Mouse (Mus musculus) heart, adult 2 months (tissue): Measurements from ENCODE around the gene Myo6. TPM values are rescaled to one million over a fixed set of nuclear protein-coding genes. Genes with fewer than 3 reads are reported as not detected.
"Not testable (repeated sequence)": the region's sequence is repeated elsewhere in the genome, so short reads cannot be mapped to it uniquely, and the experiment has no call there.

ENCODE experiments used
- DNase-seq, 2 experiments: peaks; one replicate each; pipeline ENCODE4 v3.0.0; 2021
- H3K27ac ChIP-seq: fragments of 200-600 bp; 2 replicates; pipeline ENCODE4 v1.8.1; 2022
- H3K27me3 ChIP-seq: fragments of 200-500 bp; 2 replicates; pipeline ENCODE4 v1.6.1; 2012; ENCODE audit warnings: mild to moderate bottlenecking, low read length, inconsistent platforms, mixed read lengths; ENCODE audit not compliant: control insufficient read depth, insufficient read depth
- H3K36me3 ChIP-seq: fragments of 200-500 bp; 2 replicates; pipeline ENCODE4 v1.6.1; 2012; ENCODE audit warnings: low read length, inconsistent platforms; ENCODE audit not compliant: control insufficient read depth, insufficient read depth
- H3K4me1 ChIP-seq: fragments of 200-500 bp; 2 replicates; pipeline ENCODE4 v1.6.1; 2011; ENCODE audit warnings: low read length; ENCODE audit not compliant: control insufficient read depth, insufficient read depth
- H3K4me3 ChIP-seq: fragments of 200-600 bp; 2 replicates; pipeline ENCODE4 v1.8.1; 2022
- H3K79me2 ChIP-seq: fragments of 200-500 bp; replicated peaks from 2 replicates; pipeline ENCODE4 v1.6.1; 2012; ENCODE audit warnings: mild to moderate bottlenecking, inconsistent platforms, low read length, moderate library complexity, mixed read lengths; ENCODE audit not compliant: control insufficient read depth, insufficient read depth
- H3K9ac ChIP-seq: fragments of 200-500 bp; 2 replicates; pipeline ENCODE4 v1.6.1; 2012; ENCODE audit warnings: low read depth, mild to moderate bottlenecking, control low read depth, inconsistent platforms, low read length, mixed read lengths
- CTCF ChIP-seq: fragments of 200-600 bp; IDR thresholded peaks from 2 replicates; pipeline ENCODE4 v1.8.1; 2022; ENCODE audit warnings: antibody characterized with exemption, mild to moderate bottlenecking, moderate library complexity
- EP300 ChIP-seq: fragments of 200-500 bp; IDR thresholded peaks from 2 replicates; pipeline ENCODE4 v1.6.1; 2011; ENCODE audit warnings: low read depth, low read length, control low read depth; ENCODE audit not compliant: insufficient read depth
- POLR2A ChIP-seq: fragments of 200-500 bp; IDR thresholded peaks from 2 replicates; pipeline ENCODE4 v1.6.1; 2011; ENCODE audit warnings: mild to moderate bottlenecking, low read depth, low read length, control low read depth; ENCODE audit not compliant: insufficient read depth
- WGBS: fragments of 180-500 bp; shearing (Covaris S2); methylation state at CpG from one replicate; pipeline ENCODE4 v1.1.7; 2018; 5-methylcytosine and 5-hydroxymethylcytosine counted together
- intact Hi-C: fragments of 180-260 bp; cut with DNase I; formaldehyde crosslinking; loops from one replicate; pipeline ENCODE4 v1.15.1; 2025
- polyA plus RNA-seq: library from polyadenylated mRNA; depleted of rRNA; stranded (reverse); fragments of >200 nt; gene quantifications from 2 replicates; pipeline ENCODE4 v1.2.3, GENCODE M21; 2012
- total RNA-seq, 2 experiments: library from RNA; stranded (reverse); gene quantifications; 2 replicates each; pipeline ENCODE4 v1.2.3; 2021

Gene Myo6
- total and polyA plus RNA-seq, 3 experiments, result 6.4 to 11.4 (median 10.5) TPM

- no peak for DNase-seq
- Histone ChIP-seq H3K36me3 (no peaks in the 10 kb centered on the region; the same call in 1 of the 2 replicates), H3K27me3 (no peaks in the 10 kb centered on the region), H3K4me3 (no peak overlapping the region), H3K9ac (no peak overlapping the region), H3K4me1 (no peaks in the 10 kb centered on the region), H3K79me2 (no peaks in the 10 kb centered on the region), H3K27ac (no peak overlapping the region)
- WGBS, result 87% methylated on average over 5 of the region's 5 CpGs
- TF ChIP-seq EP300 (no peak), POLR2A (no peak), CTCF (no peak)
- intact Hi-C loops, result no loop called here
Measured at GRCm38 (mm10) chr9:80313610-80314009, 148.8 kb downstream of the Myo6 start.

GRCm38 (mm10) chr9:80315922-80316321, 151.1 kb downstream of the Myo6 start:
- no peaks in the 10 kb centered on the region for H3K79me2 ChIP-seq
- no peak overlapping the region for H3K9ac ChIP-seq
- H3K4me3 ChIP-seq, result no peak overlapping the region
- TF ChIP-seq CTCF (no peak), EP300 (no peak), POLR2A (no peak)
- no peaks in the 10 kb centered on the region for H3K27me3 ChIP-seq
- 93% methylated on average over 6 of the region's 6 CpGs for whole genome bisulfite sequencing
- H3K27ac ChIP-seq, result no peak overlapping the region
- H3K36me3 ChIP-seq, result no peaks in the 10 kb centered on the region
- DNase-seq, result no peak
- H3K4me1 ChIP-seq, result no peaks in the 10 kb centered on the region
- intact Hi-C loops, result no loop called here

- H3K27me3 ChIP-seq, result no peaks in the 10 kb centered on the region
- no peaks in the 10 kb centered on the region for H3K36me3 ChIP-seq
- no peaks in the 10 kb centered on the region for H3K4me1 ChIP-seq
- H3K27ac ChIP-seq, result no peak overlapping the region
- H3K9ac ChIP-seq, result no peak overlapping the region
- TF ChIP-seq CTCF (no peak), POLR2A (no peak), EP300 (no peak)
- H3K79me2 ChIP-seq, result no peaks in the 10 kb centered on the region
- intact Hi-C loops, result no loop called here
- 35% methylated on average over 6 of the region's 6 CpGs for WGBS
- DNase-seq, result no peak
- H3K4me3 ChIP-seq, result no peak overlapping the region
Measured at GRCm38 (mm10) chr9:80318027-80318426, 153.2 kb downstream of the Myo6 start.

- intact Hi-C loops, H3K36me3 ChIP-seq, H3K27me3 ChIP-seq, H3K27ac ChIP-seq, DNase-seq, H3K4me3 ChIP-seq, H3K4me1 ChIP-seq, H3K79me2 ChIP-seq, H3K9ac ChIP-seq: not testable (repeated sequence)
- WGBS, result 95% methylated on average over 2 of the region's 2 CpGs
Measured at GRCm38 (mm10) chr9:80321051-80321887, 156.4 kb downstream of the Myo6 start.

- no peaks in the 10 kb centered on the region for H3K36me3 ChIP-seq
- 0 out of 2 replicates have a peak overlapping the region, but pooled peaks have one; percentile 13 for H3K4me3 ChIP-seq
- H3K27me3 ChIP-seq, result no peaks in the 10 kb centered on the region
- H3K79me2 ChIP-seq, result no peaks in the 10 kb centered on the region
- intact Hi-C loops, result loop anchor here (10.0 kb wide), 1 partner anchor 1293 kb away; no protein-coding TSS in a partner anchor
- no peak overlapping the region for H3K27ac ChIP-seq
- WGBS, result 15% methylated on average over 14 of the region's 14 CpGs
- peak in 1 of 2 experiments; percentile 26 for DNase-seq
- no peaks in the 10 kb centered on the region for H3K4me1 ChIP-seq
- H3K9ac ChIP-seq, result no peak overlapping the region
- TF ChIP-seq CTCF, result peak; percentile 64
- no peak for TF ChIP-seq POLR2A
- no peak for TF ChIP-seq EP300
Measured at GRCm38 (mm10) chr9:80332153-80332552, 167.3 kb downstream of the Myo6 start.

- no peaks in the 10 kb centered on the region for H3K4me1 ChIP-seq
- H3K36me3 ChIP-seq, result no peaks in the 10 kb centered on the region
- no peak overlapping the region for H3K9ac ChIP-seq
- 61% methylated on average over 8 of the region's 8 CpGs for WGBS
- H3K27ac ChIP-seq, result no peak overlapping the region
- intact Hi-C loops, result loop anchor here (10.0 kb wide), 1 partner anchor 1291 kb away; no protein-coding TSS in a partner anchor
- no peak for DNase-seq
- TF ChIP-seq CTCF, result no peak
- no peak for TF ChIP-seq POLR2A
- no peak for TF ChIP-seq EP300
- no peak overlapping the region for H3K4me3 ChIP-seq
- no peaks in the 10 kb centered on the region for H3K27me3 ChIP-seq
- no peaks in the 10 kb centered on the region for H3K79me2 ChIP-seq
Measured at GRCm38 (mm10) chr9:80333466-80333865, 168.6 kb downstream of the Myo6 start.
